Mouse (Mus musculus) CH12.LX (cell line): Measurements from ENCODE around the gene Tubd1. TPM values are rescaled to one million over a fixed set of nuclear protein-coding genes. Genes with fewer than 3 reads are reported as not detected.

Experiments
- DNase-seq: peaks from one replicate; pipeline ENCODE4 v3.0.0-alpha.2; 2013; ENCODE audit errors: extremely low read depth
- H3K27ac ChIP-seq: 2 replicates; pipeline ENCODE4 v1.5.1; 2012; ENCODE audit warnings: low read depth, mild to moderate bottlenecking, control low read depth, moderate library complexity; ENCODE audit not compliant: insufficient read depth
- H3K27me3 ChIP-seq: replicated peaks from 2 replicates; pipeline ENCODE3; 2012; ENCODE audit warnings: inconsistent platforms
- H3K36me3 ChIP-seq, 2 experiments: replicated peaks in 1 of 2; 2 replicates each; pipeline versions ENCODE3 to v1.6.1; 2012; ENCODE audit warnings: inconsistent platforms in 1 of 2, low read length in 1 of 2, mild to moderate bottlenecking in 1 of 2, mixed read lengths in 1 of 2, moderate library complexity in 1 of 2; ENCODE audit not compliant: control insufficient read depth in 1 of 2, insufficient read depth in 1 of 2
- H3K4me1 ChIP-seq, 2 experiments: 2 replicates each; pipeline ENCODE4 v1.6.1; 2012; ENCODE audit warnings: inconsistent platforms in 1 of 2, moderate library complexity in 1 of 2; ENCODE audit not compliant: insufficient read depth in 2 of 2, control insufficient read depth in 1 of 2
- H3K4me2 ChIP-seq: 2 replicates; pipeline ENCODE4 v1.6.1; 2012; ENCODE audit warnings: low read depth, mild to moderate bottlenecking, control low read depth; ENCODE audit not compliant: poor library complexity, insufficient read depth, severe bottlenecking
- H3K4me3 ChIP-seq, 3 experiments: fragments of 150-350 bp in 1 of 3; sonication (generic) in 1 of 3; replicated peaks in 1 of 3; 2 replicates each; pipeline versions ENCODE3 to v1.5.1; 2011 to 2012; ENCODE audit warnings: low read depth in 2 of 3, low read length in 2 of 3, mild to moderate bottlenecking in 2 of 3, moderate library complexity in 2 of 3, control low read depth in 1 of 3, improper control_type of control experiment in 1 of 3, inconsistent platforms in 1 of 3, mixed read lengths in 1 of 3; ENCODE audit not compliant: poor library complexity in 1 of 3
- H3K79me2 ChIP-seq: replicated peaks from 2 replicates; pipeline ENCODE4 v1.6.1; 2012; ENCODE audit warnings: mild to moderate bottlenecking, moderate library complexity; ENCODE audit not compliant: control insufficient read depth, poor library complexity, insufficient read depth, severe bottlenecking; ENCODE audit errors: extremely low read depth
- H3K9ac ChIP-seq: 2 replicates; pipeline ENCODE4 v1.6.1; 2012; ENCODE audit warnings: low read depth, mild to moderate bottlenecking, control low read depth, moderate library complexity; ENCODE audit not compliant: insufficient read depth
- H3K9me3 ChIP-seq: replicated peaks from 2 replicates; pipeline ENCODE3; 2012; ENCODE audit warnings: low read length, inconsistent platforms, mixed read lengths
- BHLHE40 ChIP-seq: IDR thresholded peaks from 2 replicates; pipeline ENCODE4 v1.6.1; 2011; ENCODE audit warnings: mild to moderate bottlenecking, low read depth, low read length, improper control_type of control experiment
- CHD1 ChIP-seq: IDR thresholded peaks from 2 replicates; pipeline ENCODE4 v1.6.1; 2012; ENCODE audit warnings: low read depth, low read length, improper control_type of control experiment, inconsistent platforms
- ELF1 ChIP-seq: IDR thresholded peaks from 2 replicates; pipeline ENCODE4 v1.6.1; 2014; ENCODE audit warnings: low read depth, mild to moderate bottlenecking, inconsistent platforms, low read length, improper control_type of control experiment
- KAT2A ChIP-seq: IDR thresholded peaks from 2 replicates; pipeline ENCODE4 v1.6.1; 2012; ENCODE audit warnings: low read length, improper control_type of control experiment, inconsistent platforms; ENCODE audit not compliant: insufficient replicate concordance
- MEF2A ChIP-seq: IDR thresholded peaks from 2 replicates; pipeline ENCODE4 v1.6.1; 2014; ENCODE audit warnings: low read depth, mild to moderate bottlenecking, inconsistent platforms, low read length, improper control_type of control experiment, borderline replicate concordance
- MXI1 ChIP-seq: IDR thresholded peaks from 2 replicates; pipeline ENCODE4 v1.6.1; 2011; ENCODE audit warnings: mild to moderate bottlenecking, low read depth, low read length, improper control_type of control experiment
- PAX5 ChIP-seq: IDR thresholded peaks from 2 replicates; pipeline ENCODE4 v1.6.1; 2012; ENCODE audit warnings: low read length, inconsistent platforms, mixed read lengths
- POLR2A ChIP-seq: IDR thresholded peaks from 2 replicates; pipeline ENCODE4 v1.6.1; 2011; ENCODE audit warnings: low read depth, mild to moderate bottlenecking, improper control_type of control experiment, low read length
- RAD21 ChIP-seq: IDR thresholded peaks from 2 replicates; pipeline ENCODE4 v1.6.1; 2011; ENCODE audit warnings: low read depth, mild to moderate bottlenecking, low read length, improper control_type of control experiment, moderate library complexity
- SIN3A ChIP-seq: IDR thresholded peaks from 2 replicates; pipeline ENCODE4 v1.6.1; 2012; ENCODE audit warnings: low read length, improper control_type of control experiment, inconsistent platforms
- TBP ChIP-seq: conservative IDR thresholded peaks from 2 replicates; pipeline ENCODE4 v1.6.1; 2011; ENCODE audit warnings: low read depth, low read length, improper control_type of control experiment
- UBTF ChIP-seq: IDR thresholded peaks from 2 replicates; pipeline ENCODE4 v1.6.1; 2012; ENCODE audit warnings: low read depth, mild to moderate bottlenecking, inconsistent platforms, low read length, improper control_type of control experiment, moderate library complexity
- USF1 ChIP-seq: IDR thresholded peaks from 2 replicates; pipeline ENCODE4 v1.6.1; 2014; ENCODE audit warnings: low read depth, mild to moderate bottlenecking, inconsistent platforms, low read length, improper control_type of control experiment
- USF2 ChIP-seq: conservative IDR thresholded peaks from 2 replicates; pipeline ENCODE4 v1.6.1; 2011; ENCODE audit warnings: low read depth, low read length, improper control_type of control experiment
- ZC3H11A ChIP-seq: IDR thresholded peaks from 2 replicates; pipeline ENCODE4 v1.6.1; 2012; ENCODE audit warnings: low read depth, mild to moderate bottlenecking, inconsistent platforms, low read length, improper control_type of control experiment
- dilution Hi-C: fragments of 300-500 bp; cut with MboI; formaldehyde crosslinking; loops from 2 replicates; pipeline ENCODE4 v1.14.3; 2020; ENCODE audit warnings: low sequenced_read_pairs; ENCODE audit not compliant: extremely low pct_unique_long_range_greater_than_20kb, extremely low pct_ligation_motif_present
- in situ Hi-C: fragments of 300-500 bp; cut with MboI; formaldehyde crosslinking; loops from 3 replicates; pipeline ENCODE4 v1.14.3; 2019; ENCODE audit warnings: low sequenced_read_pairs, low pct_ligation_motif_present, low pct_unique_long_range_greater_than_20kb, mixed read lengths
- polyA plus RNA-seq: library from polyadenylated mRNA; unstranded; fragments of >175 nt; gene quantifications from 2 replicates; pipeline ENCODE4 v1.2.1, GENCODE M21; 2012; ENCODE audit warnings: low read depth; ENCODE audit not compliant: insufficient read length
- total RNA-seq, 2 experiments: library from RNA; depleted of rRNA; stranded (reverse); fragments of 300-350 nt in 1 of 2; fragments of >200 nt in 1 of 2; gene quantifications; 2 replicates each; pipeline ENCODE4 v1.2.3; 2012 to 2014

Tubd1 gene
- total and polyA plus RNA-seq, 3 experiments = 9.7 to 12.6 (median 11.9) TPM

- dilution Hi-C loops (loop anchor here (5.0 kb wide), 1 partner anchor 37 kb away; no protein-coding TSS in a partner anchor), in situ Hi-C loops (loop anchor here (5.0 kb wide), 1 partner anchor 37 kb away; no protein-coding TSS in a partner anchor)
- peak overlapping the region; percentile 99 for H3K4me2 ChIP-seq
- peak; percentile 18; the same call in 1 of the 2 replicates for TF ChIP-seq SIN3A
- TF ChIP-seq TBP = peak; percentile 2; the same call in 1 of the 2 replicates
- no peak for TF ChIP-seq PAX5
- TF ChIP-seq CHD1 = peak; percentile 69
- peak overlapping the region; percentile 85 for H3K27ac ChIP-seq
- H3K27me3 ChIP-seq = no peaks in the 10 kb centered on the region
- no peak for DNase-seq
- H3K9ac ChIP-seq = peak overlapping the region; percentile 99
- H3K9me3 ChIP-seq = no peaks in the 10 kb centered on the region
- peak overlapping the region; percentile 76 to 91 (median 81) for H3K4me3 ChIP-seq
- H3K36me3 ChIP-seq = peaks cover 3 to 12% of the 10 kb centered on the region in 2 experiments
- peaks cover 3 to 49% of the 10 kb centered on the region in 2 experiments for H3K4me1 ChIP-seq
- H3K79me2 ChIP-seq = peaks cover 25% of the 10 kb centered on the region
Observed at GRCm38 (mm10) chr11:86584898-86585597, 40.3 kb downstream of the Tubd1 start.

GRCm38 (mm10) chr11:86585598-86585984, 40.8 kb downstream of the Tubd1 start:
- no peak for DNase-seq
- Histone ChIP-seq H3K4me3 (peak overlapping the region; percentile 76 to 91 (median 81)), H3K27me3 (no peaks in the 10 kb centered on the region), H3K9me3 (no peaks in the 10 kb centered on the region), H3K36me3 (peaks cover 3 to 13% of the 10 kb centered on the region in 2 experiments), H3K4me2 (peak overlapping the region; percentile 99), H3K4me1 (peaks cover 4 to 47% of the 10 kb centered on the region in 2 experiments), H3K79me2 (peaks cover 25% of the 10 kb centered on the region), H3K9ac (peak overlapping the region; percentile 99), H3K27ac (peak overlapping the region; percentile 85)
- in situ Hi-C loops (no loop called here), dilution Hi-C loops (loop anchor here (5.0 kb wide), 1 partner anchor 37 kb away; no protein-coding TSS in a partner anchor)
- TF ChIP-seq ZC3H11A (no peak), MEF2A (no peak), POLR2A (no peak; the same call in 1 of the 2 replicates), PAX5 (no peak), USF2 (no peak), SIN3A (no peak), UBTF (no peak; the same call in 1 of the 2 replicates), ELF1 (no peak), MXI1 (no peak), RAD21 (no peak), BHLHE40 (no peak), USF1 (no peak), KAT2A (no peak)
